8 mouse cellular contexts compared by ENCODE assay signal in the genomic region with DNA sequence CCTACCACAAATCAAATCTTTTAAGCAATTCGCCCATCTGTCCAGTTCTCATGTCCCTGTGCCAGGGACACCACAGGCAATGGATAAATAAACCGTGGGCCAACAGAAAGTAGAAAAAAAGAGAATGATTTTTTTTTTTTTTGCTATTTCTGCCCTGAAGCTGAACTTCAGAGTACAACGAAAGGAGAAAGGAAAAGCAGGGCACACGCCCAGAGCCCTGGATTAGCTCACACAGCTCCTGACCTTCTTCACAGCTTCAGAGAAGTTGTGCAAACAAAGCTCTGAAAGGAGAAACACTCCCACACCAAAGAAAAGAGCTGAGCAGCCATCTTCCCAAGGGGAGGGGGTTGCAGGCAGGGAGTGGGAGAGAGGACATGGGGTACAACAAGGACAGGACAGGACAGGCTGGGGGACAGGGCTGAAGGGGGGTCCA. TPM values are rescaled to one million over a fixed set of nuclear protein-coding genes. Genes with fewer than 3 reads are reported as not detected.
DNase-seq lines count a peak whose midpoint lies in the region; ATAC-seq and TF ChIP-seq lines count a peak whose summit lies in the region.
"Had no signal": no experiment of that assay in that cellular context is flagged by ENCODE, and none has a peak within 500 bp of the region (broad histone marks: within the 10 kb centered on the region; RNA-seq: fewer than 3 reads in every experiment).

No protein-coding gene starts in this region.

- H3K27ac ChIP-seq in kidney, embryonic 15.5 days, result peak overlapping the region; percentile 77
- H3K27ac ChIP-seq in hindbrain, embryonic 13.5 days, result peak overlapping the region; percentile 82; the same call in 1 of the 2 replicates
- peak overlapping the region; percentile 61 for H3K27ac ChIP-seq in midbrain, embryonic 12.5 days (replicated peaks)

- ATAC-seq in kidney, embryonic 15.5 days (replicated peaks; ENCODE audit: low FRiP score), result no peak
- no peak for ATAC-seq in hindbrain, embryonic 13.5 days (ENCODE audit: low FRiP score)
- ATAC-seq in midbrain, embryonic 12.5 days (ENCODE audit: low FRiP score, low read depth), result no peak

- 0 out of 2 replicates have a peak overlapping the region, but pooled peaks have one; percentile 12 for H3K4me2 ChIP-seq in kidney, embryonic 15.5 days
- H3K4me2 ChIP-seq in hindbrain, embryonic 13.5 days, result no peak overlapping the region
- H3K4me2 ChIP-seq in midbrain, embryonic 12.5 days (replicated peaks), result no peak overlapping the region

- no peak for DNase-seq in kidney, postnatal 10 days
- peak; percentile 52 for DNase-seq in brain, embryonic 14.5 days (ENCODE audit: low read depth)
- DNase-seq in ovary, postnatal 10 days (ENCODE audit: low spot score), result no peak
- no peak for DNase-seq in right cerebral cortex, adult 18-20 months
- DNase-seq: kidney, postnatal 14 days had no signal

- no peaks in the 10 kb centered on the region for H3K9me3 ChIP-seq in kidney, embryonic 15.5 days (replicated peaks)
- no peaks in the 10 kb centered on the region for H3K9me3 ChIP-seq in hindbrain, embryonic 13.5 days
- H3K9me3 ChIP-seq in midbrain, embryonic 12.5 days, result no peaks in the 10 kb centered on the region

- no peaks in the 10 kb centered on the region for H3K27me3 ChIP-seq in kidney, embryonic 15.5 days
- H3K27me3 ChIP-seq in hindbrain, embryonic 13.5 days, result no peaks in the 10 kb centered on the region
- H3K27me3 ChIP-seq in midbrain, embryonic 12.5 days, result 0 out of 2 replicates have a peak, but pooled peaks cover 3% of the 10 kb centered on the region

- WGBS in kidney, embryonic 15.5 days, result 31% methylated on average over 4 of the region's 4 CpGs
- WGBS in hindbrain, embryonic 13.5 days, result 43% methylated on average over 4 of the region's 4 CpGs
- 29% methylated on average over 4 of the region's 4 CpGs for WGBS in midbrain, embryonic 12.5 days

- no peak for TF ChIP-seq POLR2A in brain, embryonic 14.5 days (IDR thresholded peaks at IDR 0.05; ENCODE audit: borderline replicate concordance, extremely low read depth, insufficient read depth, insufficient read length, poor library complexity, severe bottlenecking)

- peaks cover 87% of the 10 kb centered on the region for H3K4me1 ChIP-seq in kidney, embryonic 15.5 days
- peaks cover 82% of the 10 kb centered on the region for H3K4me1 ChIP-seq in hindbrain, embryonic 13.5 days (replicated peaks)
- H3K4me1 ChIP-seq in midbrain, embryonic 12.5 days, result peaks cover 76% of the 10 kb centered on the region

- H3K9ac ChIP-seq in kidney, embryonic 15.5 days, result no peak overlapping the region
- no peak overlapping the region for H3K9ac ChIP-seq in hindbrain, embryonic 13.5 days
- H3K9ac ChIP-seq in midbrain, embryonic 12.5 days (replicated peaks), result peak overlapping the region; percentile 4; the same call in 1 of the 2 replicates

- no peak overlapping the region for H3K4me3 ChIP-seq in kidney, embryonic 15.5 days (replicated peaks)
- H3K4me3 ChIP-seq in hindbrain, embryonic 13.5 days, result no peak overlapping the region
- H3K4me3 ChIP-seq in midbrain, embryonic 12.5 days, result no peak overlapping the region

- no peak for TF ChIP-seq CTCF in brain, embryonic 14.5 days (IDR thresholded peaks at IDR 0.05; ENCODE audit: borderline replicate concordance, extremely low read depth, insufficient read depth, insufficient read length)

- H3K36me3 ChIP-seq in kidney, embryonic 15.5 days, result no peaks in the 10 kb centered on the region; the same call in 1 of the 2 replicates
- peaks cover 2% of the 10 kb centered on the region; the same call in 1 of the 2 replicates for H3K36me3 ChIP-seq in hindbrain, embryonic 13.5 days
- H3K36me3 ChIP-seq in midbrain, embryonic 12.5 days, result no peaks in the 10 kb centered on the region; the same call in 1 of the 2 replicates

RNA-seq across cellular contexts. Expression of gene Cotl1, which starts 12.6 kb away (rescaled TPM):
- polyA plus RNA-seq in kidney, embryonic 15.5 days (2015; fragmentation: Nextera tagmentation; extraction: Ambion mirVana), result 99.2 and 138 TPM in 2 replicates
- 273 and 336 TPM in 2 replicates for polyA plus RNA-seq in brain, embryonic 14.5 days (2012; rRNA removed)
- 98.1 and 106 TPM in 2 replicates for polyA plus RNA-seq in hindbrain, embryonic 13.5 days (2015; fragmentation: Nextera tagmentation; extraction: Ambion mirVana)
- 93.4 and 131 TPM in 2 replicates for polyA plus RNA-seq in midbrain, embryonic 12.5 days (2016; fragmentation: Nextera tagmentation; extraction: Ambion mirVana)

RNA-seq across cellular contexts. Expression of gene Klhl36, which starts 34.3 kb away (rescaled TPM):
- 16.7 and 18.4 TPM in 2 replicates for polyA plus RNA-seq in kidney, embryonic 15.5 days (2015; fragmentation: Nextera tagmentation; extraction: Ambion mirVana)
- 16.2 and 17.6 TPM in 2 replicates for polyA plus RNA-seq in brain, embryonic 14.5 days (2012; rRNA removed)
- polyA plus RNA-seq in hindbrain, embryonic 13.5 days (2015; fragmentation: Nextera tagmentation; extraction: Ambion mirVana), result 14.6 and 14.8 TPM in 2 replicates
- 13.1 and 14.7 TPM in 2 replicates for polyA plus RNA-seq in midbrain, embryonic 12.5 days (2016; fragmentation: Nextera tagmentation; extraction: Ambion mirVana)

RNA-seq across cellular contexts. Expression of gene Tldc1, which starts 49.5 kb away (rescaled TPM):
- polyA plus RNA-seq in kidney, embryonic 15.5 days (2015; fragmentation: Nextera tagmentation; extraction: Ambion mirVana), result 14.9 and 15.0 TPM in 2 replicates
- polyA plus RNA-seq in brain, embryonic 14.5 days (2012; rRNA removed), result 13.5 and 16.1 TPM in 2 replicates
- polyA plus RNA-seq in hindbrain, embryonic 13.5 days (2015; fragmentation: Nextera tagmentation; extraction: Ambion mirVana), result 11.8 and 12.8 TPM in 2 replicates
- 10.3 and 13.3 TPM in 2 replicates for polyA plus RNA-seq in midbrain, embryonic 12.5 days (2016; fragmentation: Nextera tagmentation; extraction: Ambion mirVana)
